Mouse (Mus musculus) hindbrain, embryonic 12.5 days (tissue): ENCODE data around the gene Imp4. TPM values are rescaled to one million over a fixed set of nuclear protein-coding genes. Genes with fewer than 3 reads are reported as not detected.
A peak's percentile ranks its signal among the peaks of the same experiment; 100 is the strongest.

ENCODE experiments used
- ATAC-seq: fragments of 200-750 bp; cut with Nextera tagmentation; 2 replicates; pipeline ENCODE4 v1.8.0; 2017; ENCODE audit warnings: moderate TSS enrichment; ENCODE audit not compliant: low FRiP score
- H3K27ac ChIP-seq: fragments of 300-500 bp; sonication (generic); 2 replicates; pipeline ENCODE4 v1.5.1; 2016; ENCODE audit warnings: mild to moderate bottlenecking
- H3K27me3 ChIP-seq: fragments of 300-500 bp; sonication (generic); 2 replicates; pipeline ENCODE4 v1.6.1; 2016; ENCODE audit warnings: mild to moderate bottlenecking
- H3K36me3 ChIP-seq: fragments of 300-500 bp; sonication (generic); 2 replicates; pipeline ENCODE4 v1.6.1; 2016; ENCODE audit warnings: mild to moderate bottlenecking
- H3K4me1 ChIP-seq: fragments of 300-500 bp; sonication (generic); 2 replicates; pipeline ENCODE4 v1.6.1; 2016
- H3K4me2 ChIP-seq: fragments of 300-500 bp; sonication (generic); replicated peaks from 2 replicates; pipeline ENCODE4 v1.6.1; 2016; ENCODE audit warnings: mild to moderate bottlenecking
- H3K4me3 ChIP-seq: fragments of 300-500 bp; sonication (generic); 2 replicates; pipeline ENCODE4 v1.5.1; 2016; ENCODE audit warnings: mild to moderate bottlenecking
- H3K9ac ChIP-seq: fragments of 300-500 bp; sonication (generic); 2 replicates; pipeline ENCODE4 v1.6.1; 2016; ENCODE audit warnings: mild to moderate bottlenecking, moderate library complexity
- H3K9me3 ChIP-seq: fragments of 300-500 bp; sonication (generic); replicated peaks from 2 replicates; pipeline ENCODE4 v1.6.1; 2016; ENCODE audit warnings: mild to moderate bottlenecking
- WGBS: fragments of 180-500 bp; shearing (Covaris S2); methylation state at CpG from one replicate; pipeline ENCODE4 v1.1.7; 2016; 5-methylcytosine and 5-hydroxymethylcytosine counted together
- microRNA-seq: library from miRNA; unstranded; fragments of <30 nt; microRNA quantifications from one replicate; pipeline ENCODE4, GENCODE M21; 2017
- polyA plus RNA-seq: library from polyadenylated mRNA; unstranded; fragments of >200 nt; fragmentation: Nextera tagmentation; extraction: Ambion mirVana; gene quantifications from 2 replicates; pipeline ENCODE4 v1.2.1, GENCODE M21; 2016

Gene Imp4
- polyA plus RNA-seq, 1 experiment from 2014 or later = 69.7 TPM

DNA sequence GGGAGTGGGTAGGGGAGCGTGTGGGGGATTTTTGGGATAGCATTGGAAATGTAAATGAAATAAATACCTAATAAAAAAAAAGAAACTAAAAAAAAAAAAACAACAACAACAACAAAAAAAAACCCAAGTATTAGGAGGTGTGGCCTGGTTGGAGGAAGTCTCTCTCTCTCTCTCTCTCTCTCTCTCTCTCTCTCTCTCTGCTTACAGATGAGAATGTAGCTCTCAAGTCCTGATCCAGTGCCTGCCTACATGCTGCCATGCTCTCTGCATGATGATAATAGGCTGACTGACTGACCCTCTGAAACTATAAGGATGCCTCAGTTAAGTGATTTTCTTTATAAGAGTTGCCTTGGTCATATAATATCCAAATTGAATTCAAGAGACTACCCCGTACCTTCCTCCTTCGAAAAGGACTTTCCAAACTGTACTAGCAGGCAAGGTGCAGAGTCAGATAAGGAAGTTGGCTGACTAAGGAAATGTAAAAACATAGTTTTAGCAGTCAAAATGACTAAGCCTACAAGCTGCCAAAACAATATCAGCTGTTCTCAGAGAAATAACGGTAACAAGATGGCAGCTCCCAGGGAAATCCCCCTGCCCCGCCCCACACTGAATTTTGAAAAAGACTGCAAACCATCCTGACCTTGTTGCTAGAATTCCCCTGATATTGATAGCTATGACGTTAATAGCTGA is 50.3 kb downstream of the Imp4 start:
- Histone ChIP-seq H3K27ac (no peak overlapping the region), H3K9ac (no peak overlapping the region), H3K4me1 (peaks cover 5% of the 10 kb centered on the region; the same call in 1 of the 2 replicates), H3K27me3 (no peaks in the 10 kb centered on the region), H3K9me3 (no peaks in the 10 kb centered on the region), H3K4me3 (no peak overlapping the region), H3K36me3 (no peaks in the 10 kb centered on the region), H3K4me2 (no peak overlapping the region)
- 91% methylated on average over 6 of the region's 6 CpGs for WGBS
- ATAC-seq = no peak

DNA sequence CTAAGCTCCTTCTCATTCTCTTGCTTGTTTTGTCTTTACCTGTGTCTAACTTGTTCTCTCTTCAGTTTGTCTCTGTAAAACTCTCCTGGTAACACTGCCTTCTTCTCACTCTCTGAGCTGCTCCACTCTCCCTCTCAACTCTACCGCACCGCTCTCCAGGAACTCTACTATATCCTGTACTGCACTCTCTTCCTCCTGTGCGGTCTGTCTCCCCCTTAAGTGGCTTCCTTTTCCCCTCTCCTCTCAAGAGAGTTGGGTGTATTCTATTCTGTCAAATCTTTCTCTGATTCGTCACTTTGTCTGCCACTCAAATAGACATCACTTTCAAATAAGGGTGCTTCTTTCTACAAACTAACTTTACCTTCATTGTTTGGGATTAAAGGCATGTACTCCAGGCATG is 51.8 kb downstream of the Imp4 start:
- Histone ChIP-seq H3K9me3 (no peaks in the 10 kb centered on the region), H3K27me3 (no peaks in the 10 kb centered on the region), H3K9ac (no peak overlapping the region), H3K4me2 (no peak overlapping the region), H3K4me3 (no peak overlapping the region), H3K4me1 (no peaks in the 10 kb centered on the region), H3K36me3 (no peaks in the 10 kb centered on the region), H3K27ac (no peak overlapping the region)
- no peak for ATAC-seq
- WGBS = 89% methylated on average over 4 of the region's 4 CpGs

Small RNA genes lying within 50 kb of the gene (microRNA-seq; reads per million reads assigned to microRNA genes)
- 4.6 reads per million, percentile 11 among the genes with 10 or more reads in this experiment for gene Mir5103

Other genes starting within 250 kb of the Imp4 start
- 61.4 and 62.9 TPM in 2 replicates for gene Ccdc115, start 179 bp upstream of the Imp4 start, polyA plus RNA-seq
- gene Ptpn18, start 19.9 kb downstream of the Imp4 start, polyA plus RNA-seq = 6.9 and 12.0 TPM in 2 replicates
- gene Prss39, start 58.6 kb downstream of the Imp4 start, polyA plus RNA-seq = not detected in 2 replicates
- gene Cfc1, start 95.8 kb downstream of the Imp4 start, polyA plus RNA-seq = not detected in 2 replicates
- not detected in 2 replicates for gene Prss40, start 121.1 kb downstream of the Imp4 start, polyA plus RNA-seq
- gene Amer3, start 139.8 kb downstream of the Imp4 start, polyA plus RNA-seq = 11.4 and 12.8 TPM in 2 replicates